Mouse (Mus musculus): ENCODE measurements at regions not wholly inside any gene's neighbourhood (a gene's known extent, or its start where the extent isn't known, plus 50 kb on each side); places are given as distances from the start of the nearest gene placed in this dataset.

GRCm38 (mm10) chr13:31177999-31178783 lies 204.2 kb downstream of the Gm5447 start:
- Histone ChIP-seq H3K9me3 (replicated peaks) (no peaks in the 10 kb centered on the region), H3K4me2 (replicated peaks) (no peak overlapping the region), H3K4me3 (no peak overlapping the region), H3K36me3 (no peaks in the 10 kb centered on the region), H3K27ac (no peak overlapping the region), H3K4me1 (0 out of 2 replicates have a peak, but pooled peaks cover 4% of the 10 kb centered on the region), H3K27me3 (no peaks in the 10 kb centered on the region), H3K9ac (no peak overlapping the region)
- WGBS, result 83% methylated on average over 5 of the region's 5 CpGs
- no peak for ATAC-seq (ENCODE audit: low FRiP score)

GRCm38 (mm10) chr13:31178964-31179363 lies 205.0 kb downstream of the Gm5447 start:
- Histone ChIP-seq H3K27ac (no peak overlapping the region), H3K9ac (no peak overlapping the region), H3K36me3 (no peaks in the 10 kb centered on the region), H3K4me1 (0 out of 2 replicates have a peak, but pooled peaks cover 4% of the 10 kb centered on the region), H3K9me3 (replicated peaks) (no peaks in the 10 kb centered on the region), H3K27me3 (no peaks in the 10 kb centered on the region), H3K4me3 (no peak overlapping the region), H3K4me2 (replicated peaks) (no peak overlapping the region)
- ATAC-seq (ENCODE audit: low FRiP score), result no peak
- WGBS, result 78% methylated on average over 3 of the region's 3 CpGs

GRCm38 (mm10) chr13:31179407-31180001 lies 205.5 kb downstream of the Gm5447 start:
- Histone ChIP-seq H3K9ac (no peak overlapping the region), H3K4me2 (replicated peaks) (no peak overlapping the region), H3K27ac (no peak overlapping the region), H3K27me3 (no peaks in the 10 kb centered on the region), H3K36me3 (no peaks in the 10 kb centered on the region), H3K9me3 (replicated peaks) (no peaks in the 10 kb centered on the region), H3K4me3 (no peak overlapping the region), H3K4me1 (0 out of 2 replicates have a peak, but pooled peaks cover 4% of the 10 kb centered on the region)
- 35% methylated on average over 12 of the region's 12 CpGs for WGBS
- ATAC-seq (ENCODE audit: low FRiP score), result 0 out of 2 replicates have a peak, but pooled peaks have one; percentile 19

GRCm38 (mm10) chr13:31181530-31181929 lies 207.5 kb downstream of the Gm5447 start:
- Histone ChIP-seq H3K27ac (no peak overlapping the region), H3K4me1 (0 out of 2 replicates have a peak, but pooled peaks cover 8% of the 10 kb centered on the region), H3K36me3 (no peaks in the 10 kb centered on the region), H3K4me3 (no peak overlapping the region), H3K27me3 (no peaks in the 10 kb centered on the region), H3K9ac (no peak overlapping the region), H3K9me3 (replicated peaks) (no peaks in the 10 kb centered on the region), H3K4me2 (replicated peaks) (no peak overlapping the region)
- 83% methylated on average over 5 of the region's 5 CpGs for WGBS
- no peak for ATAC-seq (ENCODE audit: low FRiP score)

- H3K36me3 ChIP-seq, result no peaks in the 10 kb centered on the region
- no peak for ATAC-seq (ENCODE audit: low FRiP score)
Observed at GRCm38 (mm10) chr13:31184845-31185834, 211.1 kb downstream of the Gm5447 start.

GRCm38 (mm10) chr13:31186805-31187589 lies 213.0 kb downstream of the Gm5447 start:
- Histone ChIP-seq H3K27me3 (no peaks in the 10 kb centered on the region), H3K27ac (no peak overlapping the region), H3K9me3 (replicated peaks) (no peaks in the 10 kb centered on the region), H3K36me3 (no peaks in the 10 kb centered on the region), H3K4me2 (replicated peaks) (no peak overlapping the region), H3K9ac (no peak overlapping the region), H3K4me1 (0 out of 2 replicates have a peak, but pooled peaks cover 4% of the 10 kb centered on the region), H3K4me3 (no peak overlapping the region)
- 65% methylated on average over 5 of the region's 5 CpGs for WGBS
- ATAC-seq (ENCODE audit: low FRiP score), result no peak

More at GRCm38 (mm10) chr13:31184845-31185834, 211.1 kb downstream of the Gm5447 start:
- Histone ChIP-seq H3K27me3 (no peaks in the 10 kb centered on the region), H3K4me1 (0 out of 2 replicates have a peak, but pooled peaks cover 4% of the 10 kb centered on the region), H3K27ac (no peak overlapping the region), H3K9ac (no peak overlapping the region), H3K4me3 (no peak overlapping the region), H3K4me2 (replicated peaks) (no peak overlapping the region), H3K9me3 (replicated peaks) (no peaks in the 10 kb centered on the region)
- 77% methylated on average over 14 of the region's 14 CpGs for WGBS

GRCm38 (mm10) chr13:31189116-31189515 lies 215.1 kb downstream of the Gm5447 start:
- H3K4me2 ChIP-seq (replicated peaks), result no peak overlapping the region

GRCm38 (mm10) chr13:31190036-31190435 lies 216.0 kb downstream of the Gm5447 start:
- no peaks in the 10 kb centered on the region for H3K36me3 ChIP-seq
- H3K4me3 ChIP-seq, result no peak overlapping the region
- WGBS, result 82% methylated on average over 4 of the region's 4 CpGs
- H3K4me1 ChIP-seq, result 0 out of 2 replicates have a peak, but pooled peaks cover 4% of the 10 kb centered on the region
- no peak overlapping the region for H3K27ac ChIP-seq
- no peak overlapping the region for H3K4me2 ChIP-seq (replicated peaks)
- H3K9me3 ChIP-seq (replicated peaks), result no peaks in the 10 kb centered on the region
- H3K9ac ChIP-seq, result no peak overlapping the region
- ATAC-seq (ENCODE audit: low FRiP score), result no peak
- H3K27me3 ChIP-seq, result no peaks in the 10 kb centered on the region

More at GRCm38 (mm10) chr13:31189116-31189515, 215.1 kb downstream of the Gm5447 start:
- H3K4me1 ChIP-seq, result 0 out of 2 replicates have a peak, but pooled peaks cover 4% of the 10 kb centered on the region
- H3K36me3 ChIP-seq, result no peaks in the 10 kb centered on the region
- H3K4me3 ChIP-seq, result no peak overlapping the region
- no peak overlapping the region for H3K9ac ChIP-seq
- no peak for ATAC-seq (ENCODE audit: low FRiP score)
- H3K27ac ChIP-seq, result no peak overlapping the region
- H3K27me3 ChIP-seq, result no peaks in the 10 kb centered on the region
- WGBS, result 37% methylated on average over 1 of the region's 1 CpGs
- H3K9me3 ChIP-seq (replicated peaks), result no peaks in the 10 kb centered on the region

- no peaks in the 10 kb centered on the region for H3K4me1 ChIP-seq
- no peak for ATAC-seq (ENCODE audit: low FRiP score)
- no peaks in the 10 kb centered on the region for H3K9me3 ChIP-seq (replicated peaks)
- no peak overlapping the region for H3K27ac ChIP-seq
- H3K36me3 ChIP-seq, result no peaks in the 10 kb centered on the region
- no peak overlapping the region for H3K4me2 ChIP-seq (replicated peaks)
- 90% methylated on average over 7 of the region's 7 CpGs for WGBS
- H3K9ac ChIP-seq, result no peak overlapping the region
- H3K27me3 ChIP-seq, result no peaks in the 10 kb centered on the region
- H3K4me3 ChIP-seq, result no peak overlapping the region
Observed at GRCm38 (mm10) chr13:31191344-31192139, 217.5 kb downstream of the Gm5447 start.

- Histone ChIP-seq H3K9ac (no peak overlapping the region), H3K4me2 (replicated peaks) (no peak overlapping the region), H3K36me3 (no peaks in the 10 kb centered on the region), H3K27ac (no peak overlapping the region), H3K4me3 (no peak overlapping the region), H3K27me3 (no peaks in the 10 kb centered on the region), H3K9me3 (replicated peaks) (no peaks in the 10 kb centered on the region), H3K4me1 (no peaks in the 10 kb centered on the region)
- no peak for ATAC-seq (ENCODE audit: low FRiP score)
- 69% methylated on average over 3 of the region's 3 CpGs for WGBS
Observed at GRCm38 (mm10) chr13:31194971-31195370, 221.0 kb downstream of the Gm5447 start.

GRCm38 (mm10) chr13:31196546-31196945 lies 222.5 kb downstream of the Gm5447 start:
- Histone ChIP-seq H3K4me3 (no peak overlapping the region), H3K27ac (no peak overlapping the region), H3K9me3 (replicated peaks) (no peaks in the 10 kb centered on the region), H3K27me3 (no peaks in the 10 kb centered on the region), H3K4me1 (no peaks in the 10 kb centered on the region), H3K9ac (no peak overlapping the region), H3K36me3 (no peaks in the 10 kb centered on the region), H3K4me2 (replicated peaks) (no peak overlapping the region)
- WGBS, result 88% methylated on average over 2 of the region's 2 CpGs
- no peak for ATAC-seq (ENCODE audit: low FRiP score)
